Mouse (Mus musculus) brain, embryonic 14.5 days (tissue): ENCODE measurements around the gene Pde5a.

ENCODE experiments used
- CTCF ChIP-seq: fragments of 200-500 bp; IDR thresholded peaks from 2 replicates; pipeline ENCODE4 v1.5.1; 2012; ENCODE audit warnings: inconsistent platforms, mild to moderate bottlenecking, moderate library complexity, borderline replicate concordance; ENCODE audit not compliant: insufficient read depth, insufficient read length; ENCODE audit errors: extremely low read depth
- POLR2A ChIP-seq: fragments of 200-500 bp; IDR thresholded peaks from 2 replicates; pipeline ENCODE4 v1.6.1; 2012; ENCODE audit warnings: mild to moderate bottlenecking, inconsistent platforms, borderline replicate concordance; ENCODE audit not compliant: poor library complexity, insufficient read depth, insufficient read length, severe bottlenecking; ENCODE audit errors: extremely low read depth

GRCm38 (mm10) chr3:122877543-122877942 is 148.8 kb downstream of the Pde5a start:
- no peak for TF ChIP-seq CTCF
- no peak for TF ChIP-seq POLR2A
